Mouse (Mus musculus) splenic B cell, adult 2 months (primary cell): ENCODE measurements around the gene Eln.

Experiments used
- DNase-seq: peaks from one replicate; pipeline ENCODE4 v3.0.0-alpha.2; 2011; ENCODE audit warnings: low read depth, low spot score
- H3K27me3 ChIP-seq: 2 replicates; pipeline ENCODE4 v1.6.1; 2012; ENCODE audit warnings: mild to moderate bottlenecking, low read length, moderate library complexity, mixed read lengths; ENCODE audit not compliant: control insufficient read depth, poor library complexity, insufficient read depth, severe bottlenecking
- H3K36me3 ChIP-seq: 2 replicates; pipeline ENCODE4 v1.6.1; 2012; ENCODE audit warnings: mild to moderate bottlenecking, low read length, moderate library complexity, mixed read lengths; ENCODE audit not compliant: control insufficient read depth, poor library complexity, insufficient read depth, severe bottlenecking

Gene Eln

DNA sequence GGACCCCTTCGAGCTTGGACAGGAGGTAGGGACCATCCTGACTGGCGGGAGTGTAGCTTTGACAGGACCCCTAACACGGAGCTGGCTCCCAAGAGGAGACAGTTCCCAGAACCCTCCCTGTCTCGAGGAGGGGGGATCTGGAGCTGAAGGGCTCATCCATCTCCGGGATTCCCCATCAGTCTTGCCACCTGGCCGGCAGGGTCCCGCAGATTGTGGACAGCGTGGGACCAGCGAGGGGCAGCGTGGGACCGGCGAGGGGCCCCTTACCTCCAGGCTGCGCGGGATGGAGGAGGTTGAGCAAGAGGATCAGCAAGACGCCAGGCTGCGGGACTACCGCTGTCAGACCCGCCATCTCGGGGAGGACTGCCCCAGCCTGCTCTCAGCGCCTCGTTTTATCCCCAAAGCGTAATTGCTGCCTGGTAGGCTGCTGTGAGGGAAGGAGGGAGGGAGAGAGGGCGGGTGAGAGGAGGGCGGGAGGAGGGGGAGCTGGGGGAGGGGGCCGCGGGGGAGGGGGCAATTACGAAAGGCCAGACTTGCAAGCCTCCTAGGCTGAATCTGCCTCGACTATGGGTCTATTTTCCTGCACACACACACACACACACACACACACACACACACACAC lies at the start of gene Eln:
Eln (minus strand) TSS at position 434 of the 622 bp plus-strand sequence.
- no peaks in the 10 kb centered on the region for H3K36me3 ChIP-seq
- no peaks in the 10 kb centered on the region for H3K27me3 ChIP-seq
- no peak for DNase-seq

DNA sequence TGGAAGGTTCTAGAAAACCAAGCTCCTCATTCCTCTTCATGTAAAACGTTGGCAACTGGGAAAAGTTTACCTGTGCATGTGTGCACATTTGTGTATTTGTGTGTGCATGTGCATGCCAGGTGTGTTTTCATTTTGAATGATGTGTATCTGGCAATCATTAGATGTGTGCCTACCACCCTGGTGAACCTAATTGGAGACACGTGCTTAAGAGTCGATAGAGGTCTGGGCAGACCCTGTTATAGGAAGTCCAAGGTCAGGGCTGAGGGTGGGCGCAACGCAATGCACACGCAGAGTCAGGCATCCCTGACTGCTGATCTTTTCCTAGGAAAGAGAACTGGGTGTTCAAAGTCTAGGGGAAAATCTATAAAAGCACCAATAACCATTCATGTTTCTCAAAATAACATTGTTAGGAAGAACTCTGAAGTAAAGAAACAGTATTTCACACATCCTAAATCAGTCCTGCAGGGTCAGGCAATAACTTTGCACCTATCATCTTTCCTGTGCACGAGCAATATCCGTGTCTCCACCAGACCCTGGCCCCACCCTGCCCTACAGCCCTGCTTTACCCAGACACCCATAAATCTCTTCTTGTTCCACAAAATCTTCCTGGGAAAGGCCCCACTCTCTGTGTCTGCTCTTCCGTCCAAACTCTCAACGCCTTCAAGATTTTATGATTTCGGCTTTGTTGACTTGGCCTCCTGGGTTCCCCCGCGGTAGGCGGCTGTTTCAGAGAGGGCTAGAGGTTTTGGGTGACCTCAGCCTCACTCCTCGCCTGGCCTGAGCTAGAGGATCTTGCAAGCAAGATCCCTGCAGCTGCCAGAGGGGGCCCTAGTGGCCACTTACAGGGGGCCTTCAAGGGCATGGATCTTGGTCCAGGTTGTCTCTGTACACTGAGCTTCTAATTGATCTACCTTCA lies 43.2 kb upstream of the Eln start:
- no peak for DNase-seq
- Histone ChIP-seq H3K27me3 (no peaks in the 10 kb centered on the region), H3K36me3 (no peaks in the 10 kb centered on the region)

DNA sequence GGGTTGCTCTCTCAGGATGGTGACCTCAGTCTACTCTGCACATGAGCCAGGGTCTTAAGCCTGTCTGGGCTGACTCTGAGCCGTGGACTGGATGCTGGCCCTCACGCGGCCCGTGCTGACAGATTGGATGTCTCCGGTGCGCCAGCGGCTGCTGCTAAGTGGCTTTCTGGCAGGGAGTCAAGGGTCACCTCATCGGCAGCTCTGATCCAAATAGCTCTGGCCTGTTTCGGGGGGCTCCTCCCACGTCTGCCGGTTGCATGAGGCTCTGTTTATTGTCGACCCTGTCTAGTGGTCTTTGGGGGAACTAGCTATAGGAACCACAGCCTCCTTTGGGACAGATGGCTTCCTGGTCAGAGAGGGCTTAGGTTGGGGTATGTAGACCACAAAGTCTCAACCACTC lies 41.1 kb upstream of the Eln start:
- DNase-seq = no peak
- no peaks in the 10 kb centered on the region for H3K27me3 ChIP-seq
- no peaks in the 10 kb centered on the region for H3K36me3 ChIP-seq

DNA sequence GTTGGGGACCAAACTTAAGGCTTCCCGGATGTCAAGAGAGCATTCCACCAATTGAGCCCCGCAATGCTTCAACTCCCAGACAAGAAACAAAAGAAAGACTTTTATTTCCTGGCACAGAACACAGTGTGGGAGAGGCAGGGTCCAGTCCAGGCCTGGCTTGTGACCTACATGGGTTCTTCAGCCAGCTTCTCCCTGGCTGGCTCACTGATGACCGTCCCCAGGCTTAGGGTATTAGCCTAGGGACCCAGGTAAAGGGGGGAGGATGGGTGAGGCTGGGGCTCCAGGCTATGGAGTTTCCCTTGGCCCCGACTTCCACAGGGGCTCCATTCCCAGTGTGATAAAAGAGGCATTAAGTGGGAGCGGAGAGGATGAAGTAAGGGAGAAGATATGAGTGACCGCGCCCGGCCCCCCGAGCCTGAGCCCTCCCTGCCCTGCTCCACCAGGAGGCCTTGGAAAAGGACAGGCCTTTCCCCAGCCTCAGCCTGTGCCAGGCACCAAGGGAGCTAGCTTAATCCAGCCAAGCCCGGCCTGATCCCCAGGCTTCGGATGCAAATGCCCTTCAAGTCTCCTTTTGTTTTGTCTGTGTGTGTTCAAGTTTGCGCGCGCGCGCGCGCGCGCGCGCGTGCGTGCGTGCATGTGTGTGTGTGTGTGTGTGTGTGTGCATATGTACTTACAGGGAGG lies 38.7 kb upstream of the Eln start:
- Histone ChIP-seq H3K36me3 (no peaks in the 10 kb centered on the region), H3K27me3 (no peaks in the 10 kb centered on the region)
- DNase-seq = no peak

DNA sequence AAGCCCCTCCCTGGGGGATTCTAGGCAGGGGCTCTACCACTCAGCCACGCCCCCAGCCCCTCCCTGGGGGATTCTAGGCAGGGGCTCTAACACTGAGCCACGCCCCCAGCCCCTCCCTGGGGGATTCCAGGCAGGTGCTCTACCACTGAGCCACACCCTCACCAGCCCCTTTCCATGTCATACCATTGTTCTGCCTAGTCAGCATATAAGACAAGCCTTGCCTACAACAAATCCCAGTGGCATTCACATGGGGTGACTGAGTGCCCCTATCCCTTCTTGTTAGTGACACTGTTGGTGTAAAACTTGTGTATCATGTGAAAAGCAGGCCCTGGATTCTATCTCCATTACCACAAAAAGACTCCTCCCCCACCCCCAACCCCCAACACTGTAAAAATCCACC lies 36.7 kb upstream of the Eln start:
- Histone ChIP-seq H3K36me3 (no peaks in the 10 kb centered on the region), H3K27me3 (no peaks in the 10 kb centered on the region)
- no peak for DNase-seq

DNA sequence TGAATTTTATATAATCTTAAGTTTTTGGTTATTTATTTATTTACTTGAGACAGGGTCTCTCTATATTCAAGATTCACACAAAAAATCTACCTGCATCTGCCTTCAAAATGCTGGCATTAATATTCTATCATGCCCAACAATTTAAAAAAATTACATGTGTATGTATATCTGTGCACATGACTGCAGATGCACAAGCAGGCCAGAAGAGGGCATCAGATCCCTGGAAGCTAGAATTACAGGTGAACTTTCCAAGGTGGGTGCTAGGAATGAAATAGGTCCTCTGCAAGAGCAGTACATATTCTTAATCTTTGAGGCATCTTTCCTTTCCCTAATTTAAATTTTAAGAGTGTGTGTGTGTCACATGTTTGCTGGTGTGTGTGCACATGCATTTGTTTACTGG lies 33.8 kb upstream of the Eln start:
- Histone ChIP-seq H3K27me3 (no peaks in the 10 kb centered on the region), H3K36me3 (no peaks in the 10 kb centered on the region)
- no peak for DNase-seq

DNA sequence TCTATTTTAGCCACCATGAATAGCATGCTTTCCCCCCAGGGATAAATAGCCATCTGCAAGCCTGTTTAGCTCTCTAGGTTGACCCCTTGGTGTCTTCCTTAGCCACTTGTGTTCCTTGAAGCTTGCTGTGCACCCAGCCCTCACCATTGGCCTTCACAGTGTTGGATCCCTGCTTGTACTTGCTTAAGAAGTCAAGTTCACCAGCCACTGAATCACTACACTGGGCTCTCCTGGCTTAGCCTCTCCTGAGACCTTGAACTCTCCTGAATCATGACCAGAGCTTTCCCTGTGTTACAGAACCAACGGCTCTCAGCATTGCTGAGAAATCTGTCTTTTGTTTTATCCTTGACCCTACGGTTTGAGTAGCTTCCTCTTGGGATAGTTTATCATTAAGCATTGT lies 33.0 kb upstream of the Eln start:
- Histone ChIP-seq H3K36me3 (no peaks in the 10 kb centered on the region), H3K27me3 (no peaks in the 10 kb centered on the region)
- no peak for DNase-seq

DNA sequence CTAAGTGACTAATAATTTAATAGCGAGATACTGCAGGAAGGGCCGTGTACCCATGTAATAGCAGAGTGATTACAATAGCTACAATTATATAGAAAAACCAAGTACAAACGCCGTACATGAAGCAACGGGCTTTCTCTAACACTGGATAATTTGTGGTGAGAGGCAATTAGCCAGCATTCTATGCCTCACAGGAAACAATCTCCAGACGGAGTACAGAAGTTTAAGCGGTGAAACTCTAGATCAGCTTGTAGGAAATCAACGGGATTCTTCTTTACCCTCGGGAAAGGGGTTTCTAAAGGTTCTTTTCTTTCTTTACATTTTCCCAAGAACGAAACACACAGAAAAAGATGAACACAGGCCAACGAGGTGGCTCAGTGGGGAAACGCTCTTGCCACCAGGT lies 29.4 kb upstream of the Eln start:
- Histone ChIP-seq H3K27me3 (no peaks in the 10 kb centered on the region), H3K36me3 (no peaks in the 10 kb centered on the region)
- DNase-seq = no peak

DNA sequence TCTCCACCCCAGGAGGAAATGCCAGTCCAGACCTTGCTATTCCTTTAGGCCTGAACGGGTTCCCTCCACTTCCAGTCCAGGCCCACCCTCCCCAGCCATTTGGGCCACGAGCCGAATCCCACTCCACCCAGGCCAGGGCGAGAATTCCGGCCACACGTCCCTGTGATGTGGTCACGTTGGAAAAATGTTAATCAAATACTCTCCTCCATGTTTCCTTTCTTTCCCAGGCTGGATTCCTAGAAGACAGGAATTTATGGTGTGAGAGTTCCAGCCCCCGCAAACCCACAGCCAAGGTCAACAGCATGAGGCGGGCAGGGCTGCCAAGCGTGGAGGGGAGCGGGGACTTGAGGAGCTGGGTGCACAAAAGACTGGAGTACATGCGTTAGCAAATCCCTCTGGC lies 25.4 kb upstream of the Eln start:
- H3K27me3 ChIP-seq = no peaks in the 10 kb centered on the region
- H3K36me3 ChIP-seq = no peaks in the 10 kb centered on the region
- no peak for DNase-seq

DNA sequence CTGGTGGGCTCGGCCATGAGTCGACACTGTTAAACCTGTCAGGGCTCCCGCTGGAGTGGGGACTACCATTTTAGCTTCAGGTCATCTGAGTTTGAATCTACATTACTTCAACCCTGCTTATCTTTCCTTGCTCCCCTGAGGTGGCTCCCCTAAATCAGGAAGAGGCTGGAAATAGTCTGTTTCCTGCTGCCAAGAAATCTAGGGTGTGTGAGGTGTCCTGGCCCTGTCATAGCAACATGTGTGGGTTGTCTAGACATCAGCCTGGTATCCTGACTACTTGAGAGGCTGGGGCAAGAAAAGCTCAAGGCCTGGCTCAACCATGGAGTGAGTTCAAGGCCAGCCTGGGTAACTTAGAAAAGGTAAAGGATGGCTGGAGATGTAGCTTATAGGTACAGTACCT lies 24.6 kb upstream of the Eln start:
- no peaks in the 10 kb centered on the region for H3K27me3 ChIP-seq
- no peak for DNase-seq
- no peaks in the 10 kb centered on the region for H3K36me3 ChIP-seq

DNA sequence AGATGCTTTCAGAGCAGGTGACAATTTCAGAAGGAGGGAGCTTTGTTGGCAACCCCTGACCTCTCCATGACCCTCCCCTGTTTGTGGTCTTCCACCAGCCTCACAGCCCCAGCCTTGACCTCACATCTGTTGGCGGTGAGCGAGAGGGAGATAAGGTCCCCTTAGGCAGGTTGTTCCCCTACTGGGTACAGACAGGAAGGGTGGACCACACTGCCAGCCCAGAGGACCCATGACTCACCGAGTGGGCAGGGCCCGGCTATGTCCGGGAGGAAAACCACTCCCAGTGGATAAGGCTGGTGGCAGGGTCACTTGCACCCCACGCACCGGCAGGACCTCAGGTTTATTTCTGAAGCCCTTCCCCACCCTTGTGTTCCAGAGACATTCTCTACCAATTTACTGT lies 22.1 kb upstream of the Eln start:
- Histone ChIP-seq H3K36me3 (no peaks in the 10 kb centered on the region), H3K27me3 (no peaks in the 10 kb centered on the region)
- DNase-seq = no peak

DNA sequence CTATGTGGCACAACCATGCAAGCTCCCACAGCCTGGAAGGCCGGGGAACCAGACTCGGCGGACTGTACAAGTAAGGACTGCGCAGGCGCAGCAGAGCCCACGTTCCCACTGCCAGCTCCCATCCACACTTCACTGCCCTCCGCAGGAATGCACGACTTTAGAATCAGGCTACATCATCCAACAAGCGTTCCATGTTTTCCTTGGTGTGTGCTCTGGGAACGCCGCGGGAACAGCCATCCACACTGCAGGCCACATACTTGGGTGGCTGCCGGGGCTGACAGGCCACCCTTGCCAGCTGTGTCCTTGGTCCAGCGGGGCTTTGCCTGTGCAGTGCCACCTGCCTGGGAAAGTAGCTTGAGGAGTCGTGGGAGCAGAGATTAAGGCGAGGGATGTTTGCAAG lies 18.3 kb upstream of the Eln start:
- Histone ChIP-seq H3K27me3 (no peaks in the 10 kb centered on the region), H3K36me3 (no peaks in the 10 kb centered on the region)
- no peak for DNase-seq

DNA sequence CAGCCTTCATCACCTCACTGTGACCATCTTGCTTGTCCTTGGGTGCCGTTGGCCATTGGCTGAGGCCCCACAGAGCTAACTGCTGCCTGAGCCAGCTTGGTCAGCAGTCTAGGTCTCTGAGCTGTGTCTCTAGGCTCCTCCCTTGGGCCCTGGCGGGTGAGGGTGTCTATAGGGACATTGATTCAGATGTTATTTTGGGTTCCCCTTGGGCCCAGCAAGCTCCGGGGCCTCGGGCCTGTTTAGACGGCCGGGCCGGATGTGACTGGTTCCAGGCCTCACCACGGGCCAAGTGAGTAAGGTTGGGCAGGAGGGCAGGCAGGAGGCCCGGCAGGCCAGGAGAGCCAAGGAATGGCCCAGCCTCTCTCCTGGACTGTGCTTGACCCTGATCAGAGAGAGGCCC lies 16.2 kb upstream of the Eln start:
- Histone ChIP-seq H3K27me3 (no peaks in the 10 kb centered on the region), H3K36me3 (no peaks in the 10 kb centered on the region)
- no peak for DNase-seq

DNA sequence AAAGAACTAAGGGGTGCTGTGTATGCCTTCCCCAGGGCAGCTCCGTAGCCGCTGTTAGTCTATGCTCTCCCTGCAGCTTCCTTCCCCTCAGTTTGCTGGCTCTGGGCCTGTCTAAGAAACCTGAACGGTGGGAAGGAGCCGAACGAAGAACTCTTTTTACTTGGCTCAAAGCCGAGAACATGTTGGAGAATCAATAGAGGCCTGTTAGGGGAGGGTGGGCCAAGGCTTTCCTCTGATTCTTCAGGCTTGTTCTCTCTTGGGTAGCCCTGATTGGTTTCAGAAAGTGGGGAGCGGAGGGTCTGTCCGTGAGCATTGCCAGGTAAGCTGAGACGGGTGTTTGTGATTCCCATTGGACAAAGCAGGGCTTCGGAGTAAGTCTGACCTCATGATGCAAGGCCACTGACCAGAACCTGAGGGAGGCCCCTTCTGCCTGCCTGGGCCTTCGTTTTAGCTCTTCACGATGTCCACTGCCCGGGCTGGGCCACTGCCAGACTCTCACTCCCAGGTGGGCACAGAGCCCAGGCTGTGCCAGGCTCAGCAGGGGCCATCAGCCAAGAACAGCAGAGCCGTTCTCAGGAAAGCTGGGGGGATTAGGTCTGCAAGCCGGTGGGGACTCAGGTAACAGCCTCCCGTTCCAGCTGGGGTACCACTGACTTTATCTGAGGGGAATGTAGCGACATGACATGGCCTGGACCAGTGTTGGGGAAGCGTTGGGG lies 14.4 kb upstream of the Eln start:
- Histone ChIP-seq H3K36me3 (no peaks in the 10 kb centered on the region), H3K27me3 (no peaks in the 10 kb centered on the region)
- no peak for DNase-seq

DNA sequence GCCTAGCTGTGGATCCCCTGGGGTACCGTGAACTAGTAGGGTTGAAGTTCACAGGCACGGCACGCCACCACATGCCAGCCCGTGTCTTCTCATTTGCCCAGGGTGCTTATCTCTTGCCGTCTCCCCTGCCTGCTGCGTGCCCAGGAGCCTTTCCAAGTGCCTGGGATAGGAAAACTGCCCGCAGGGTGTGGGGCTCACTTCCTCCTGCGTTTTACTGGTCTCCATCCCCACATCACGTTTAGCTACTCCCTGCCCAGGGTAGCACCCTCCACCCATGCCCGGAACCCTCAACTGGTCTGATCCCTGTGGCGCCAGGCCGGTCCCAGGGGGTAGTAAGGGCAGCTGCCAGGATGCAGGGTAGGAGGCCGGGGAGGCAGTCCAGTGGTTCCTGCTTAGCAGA lies 8.9 kb upstream of the Eln start:
- H3K36me3 ChIP-seq = no peaks in the 10 kb centered on the region
- no peak for DNase-seq
- H3K27me3 ChIP-seq = no peaks in the 10 kb centered on the region
